Comparison of ENCODE assay signal across 8 mouse cellular contexts in genomic region chr4:62673531-62674030, GRCm38 (mm10).
DNase-seq lines count a peak whose midpoint lies in the region; ATAC-seq and TF ChIP-seq lines count a peak whose summit lies in the region.

No protein-coding gene starts in this region.

- H3K36me3 ChIP-seq in heart, embryonic 10.5 days, result no peaks in the 10 kb centered on the region; the same call in 1 of the 2 replicates
- H3K36me3 ChIP-seq in intestine, embryonic 14.5 days (ENCODE audit: control insufficient read depth, insufficient read depth, low read length), result no peaks in the 10 kb centered on the region
- peaks cover 2% of the 10 kb centered on the region for H3K36me3 ChIP-seq in myocyte (ENCODE audit: control insufficient read depth, insufficient read depth)

- no peak for TF ChIP-seq POLR2A in myocyte (IDR thresholded peaks at IDR 0.05; ENCODE audit: insufficient read length, low read depth)

- H3K4me2 ChIP-seq in intestine, embryonic 14.5 days (ENCODE audit: low read length), result peak overlapping the region; percentile 61
- H3K4me2 ChIP-seq in myocyte (ENCODE audit: low read depth), result peak overlapping the region; percentile 61

- 13% methylated on average over 9 of the region's 9 CpGs for WGBS in heart, embryonic 10.5 days
- 7% methylated on average over 9 of the region's 9 CpGs for WGBS in intestine, embryonic 14.5 days

- H3K4me3 ChIP-seq in heart, embryonic 10.5 days, result peak overlapping the region; percentile 63
- peak overlapping the region; percentile 55 for H3K4me3 ChIP-seq in intestine, embryonic 14.5 days (ENCODE audit: low read depth, low read length)
- H3K4me3 ChIP-seq in myocyte, result peak overlapping the region; percentile 85
- no peak overlapping the region; the same call in 1 of the 2 replicates for H3K4me3 ChIP-seq in left cerebral cortex, adult 2 months

- H3K79me2 ChIP-seq in myocyte (ENCODE audit: control insufficient read depth, insufficient read depth), result peaks cover 25% of the 10 kb centered on the region

- H3K9me3 ChIP-seq in heart, embryonic 10.5 days, result no peaks in the 10 kb centered on the region
- H3K9me3 ChIP-seq in intestine, embryonic 14.5 days (ENCODE audit: control insufficient read depth, low read length), result no peaks in the 10 kb centered on the region

- no peak for DNase-seq in heart, embryonic 10.5 days (ENCODE audit: low spot score)
- no peak for DNase-seq in heart, postnatal 4 days
- peak; percentile 66 for DNase-seq in embryo, embryonic 9.5 days (ENCODE audit: extremely low spot score)
- peak; percentile 66 for DNase-seq in intestine, embryonic 14.5 days (ENCODE audit: low spot score)
- DNase-seq in gastrocnemius, postnatal 14 days, result no peak
- no peak for DNase-seq in adipocyte (ENCODE audit: low spot score)
- DNase-seq in left cerebral cortex, adult 2 months (ENCODE audit: extremely low spot score in 1 of 2, low spot score in 2 of 2), result no peak

- intact Hi-C loops in gastrocnemius, postnatal 14 days (cut with DNase I; ENCODE audit: low total_unique reads), result no loop called here
- intact Hi-C loops in left cerebral cortex, adult 2 months (cut with DNase I), result no loop called here

- H3K4me1 ChIP-seq in heart, embryonic 10.5 days, result peaks cover 85% of the 10 kb centered on the region
- H3K4me1 ChIP-seq in intestine, embryonic 14.5 days (replicated peaks; ENCODE audit: control insufficient read depth, insufficient read depth, low read length), result peaks cover 43% of the 10 kb centered on the region

- peak; percentile 66 for ATAC-seq in intestine, embryonic 14.5 days (replicated peaks; ENCODE audit: low FRiP score, low TSS enrichment, low read depth)

- peak overlapping the region; percentile 65 for H3K9ac ChIP-seq in intestine, embryonic 14.5 days (ENCODE audit: low read length)

- H3K27me3 ChIP-seq in heart, embryonic 10.5 days (ENCODE audit: insufficient read depth, poor library complexity, severe bottlenecking), result peaks cover 70% of the 10 kb centered on the region
- no peaks in the 10 kb centered on the region for H3K27me3 ChIP-seq in intestine, embryonic 14.5 days (replicated peaks; ENCODE audit: control insufficient read depth, insufficient read depth, low read length)
- no peaks in the 10 kb centered on the region for H3K27me3 ChIP-seq in myocyte (ENCODE audit: control insufficient read depth, insufficient read depth, insufficient read length)

- H3K27ac ChIP-seq in heart, embryonic 10.5 days, result peak overlapping the region; percentile 84
- no peak overlapping the region for H3K27ac ChIP-seq in intestine, embryonic 14.5 days (ENCODE audit: low read depth)
- no peak overlapping the region for H3K27ac ChIP-seq in left cerebral cortex, adult 2 months

- H3ac ChIP-seq in myocyte (ENCODE audit: control insufficient read depth, insufficient read length), result peak overlapping the region; percentile 48

- TF ChIP-seq CTCF in left cerebral cortex, adult 2 months (IDR thresholded peaks at IDR 0.05), result no peak

TF ChIP-seq in myocyte, 11 proteins besides CTCF, POLR2A, EP300 and RAD21:
- TF ChIP-seq REST (IDR thresholded peaks at IDR 0.05; ENCODE audit: insufficient read depth, insufficient read length) (no peak), TCF3 (IDR thresholded peaks at IDR 0.05; ENCODE audit: insufficient read length, low read depth) (no peak)

Comparison
In these comparisons a context has a peak if more than half of its experiments do, and no peak if none do; other contexts are left out.
1. DNase-seq: peak in embryo, embryonic 9.5 days (single experiment) and intestine, embryonic 14.5 days (single experiment); none in heart, embryonic 10.5 days (single experiment), heart, postnatal 4 days (single experiment), gastrocnemius, postnatal 14 days (single experiment), adipocyte (single experiment) and left cerebral cortex, adult 2 months (0 of 2).